Mouse (Mus musculus) left cerebral cortex, adult 11 months (tissue): Measurements from ENCODE around the gene Fyttd1.
"Not testable (repeated sequence)": the region's sequence is repeated elsewhere in the genome, so short reads cannot be mapped to it uniquely, and the experiment has no call there.

ENCODE experiments used
- DNase-seq: peaks from one replicate; pipeline ENCODE4 v3.0.0; 2022; ENCODE audit warnings: low spot score

The Fyttd1 gene

DNA sequence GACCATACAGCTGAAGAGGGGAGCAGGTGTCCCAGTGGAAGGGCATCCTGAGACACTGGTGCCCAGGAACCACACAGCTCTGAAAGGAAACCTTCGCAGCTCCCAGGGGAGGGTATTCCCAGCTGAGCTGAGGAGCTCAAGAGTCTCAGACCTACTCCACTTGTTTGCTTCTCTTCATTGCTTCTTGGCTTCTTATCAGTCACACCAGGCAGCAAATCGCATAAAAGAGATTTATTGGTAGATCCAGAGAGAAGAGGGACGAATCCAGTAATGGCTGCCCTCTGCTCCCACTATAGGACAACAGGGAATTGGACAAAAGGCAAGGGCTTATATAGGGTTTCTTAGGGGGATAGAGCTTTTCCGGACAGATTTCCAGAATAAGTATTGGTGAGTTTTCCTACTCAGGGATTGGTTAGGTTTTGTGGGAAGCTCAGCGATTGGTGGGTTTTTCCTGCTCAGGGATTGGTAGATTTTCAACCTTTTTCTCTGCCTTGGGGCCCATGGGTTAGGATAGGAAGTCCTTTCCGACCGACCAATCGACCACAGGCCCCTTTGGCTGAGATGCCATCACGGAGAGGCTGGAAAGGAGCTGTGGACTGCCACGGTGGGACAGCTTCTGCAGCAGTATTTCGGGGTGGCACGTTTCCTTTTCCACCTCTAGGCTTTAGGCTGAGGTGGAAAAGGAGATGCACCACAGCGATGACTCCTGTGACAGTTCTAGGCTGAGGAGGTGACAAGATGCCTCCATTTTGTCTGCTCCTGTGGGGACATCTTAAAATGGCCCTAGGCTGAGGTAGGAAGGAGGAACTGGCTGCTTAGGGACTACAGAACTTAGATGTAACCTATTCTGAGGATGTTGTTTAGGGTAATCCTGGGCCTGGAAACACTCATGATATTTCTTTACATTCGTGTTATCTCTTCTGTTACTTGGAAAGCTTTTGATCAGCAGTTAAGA is 1.9 kb downstream of the Fyttd1 start:
- DNase-seq, result no peak

DNA sequence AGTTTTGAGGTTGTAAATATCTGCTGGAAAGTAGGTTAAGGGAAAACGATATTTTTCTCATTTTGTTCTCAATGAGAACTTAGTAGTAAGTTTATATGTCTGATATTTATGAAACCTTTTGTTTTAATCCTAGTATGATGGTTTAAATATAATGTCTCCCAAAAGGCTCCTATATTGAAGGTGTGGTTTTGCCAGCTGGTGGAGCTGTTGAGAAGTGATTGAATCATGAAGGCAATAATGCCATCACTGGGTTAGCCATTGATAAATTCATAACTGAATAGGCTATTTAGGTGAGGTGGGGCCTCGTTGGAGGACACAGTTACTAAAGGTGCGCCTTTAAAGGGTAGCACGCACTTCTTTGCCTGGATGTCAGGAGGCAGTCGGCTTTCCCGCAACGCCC is 4.2 kb downstream of the Fyttd1 start:
- DNase-seq, result no peak

DNA sequence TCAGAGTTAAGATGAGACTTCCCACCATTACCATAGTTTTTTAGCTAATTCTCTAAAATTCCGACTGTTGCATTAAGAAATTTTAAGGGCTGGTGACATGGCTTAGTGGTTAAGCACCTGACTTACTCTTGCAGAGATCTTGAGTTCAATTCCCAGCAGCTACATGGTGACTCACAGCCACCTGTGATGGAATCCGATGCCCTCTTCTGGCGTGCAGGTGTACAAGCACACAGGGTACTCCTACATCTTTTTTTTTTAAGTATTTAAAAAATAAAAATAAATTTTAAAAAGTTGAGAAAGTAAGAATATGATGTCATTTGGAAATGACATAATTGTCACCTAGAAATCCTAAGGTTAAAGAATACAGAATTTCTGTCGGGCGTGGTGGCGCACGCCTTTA is 10.7 kb downstream of the Fyttd1 start:
- DNase-seq, result no peak

DNA sequence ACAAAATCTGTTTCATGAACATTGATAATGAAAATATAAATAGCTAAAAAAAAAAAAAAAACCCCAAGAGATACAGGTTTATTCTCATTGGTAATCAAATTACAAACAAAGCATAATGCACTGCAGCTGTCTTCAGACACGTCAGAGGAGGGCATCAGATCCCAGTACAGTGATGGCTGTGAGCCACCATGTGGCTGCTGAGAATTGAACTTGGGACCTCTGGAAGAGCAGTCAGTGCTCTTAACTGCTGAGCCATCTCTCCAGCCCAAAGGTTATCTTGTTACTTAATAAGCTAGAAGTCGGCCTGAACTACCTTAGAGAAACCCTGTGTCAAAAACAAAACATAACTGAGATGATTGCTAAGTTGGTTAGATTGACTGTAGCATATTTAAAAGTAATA is 12.6 kb downstream of the Fyttd1 start:
- no peak for DNase-seq

DNA sequence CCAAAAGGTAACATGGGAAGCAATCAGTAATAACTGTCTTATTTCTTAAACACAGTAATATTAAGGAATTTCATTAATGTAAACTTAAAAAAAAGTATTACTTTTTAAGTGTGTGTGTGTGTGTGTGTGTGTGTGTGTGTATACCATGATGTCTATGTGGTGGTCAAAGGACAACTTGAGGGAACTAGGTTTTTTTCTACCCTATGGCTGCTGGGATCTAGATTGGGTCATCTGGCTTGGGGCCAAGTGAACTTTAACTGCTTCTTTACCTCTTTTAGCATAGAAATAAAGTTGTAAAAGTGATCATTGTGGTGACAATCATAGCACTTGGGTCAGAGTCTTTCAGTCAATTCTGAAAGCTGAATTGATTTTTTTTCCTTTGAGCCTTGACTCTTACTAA is 18.8 kb downstream of the Fyttd1 start:
- DNase-seq, result no peak

DNA sequence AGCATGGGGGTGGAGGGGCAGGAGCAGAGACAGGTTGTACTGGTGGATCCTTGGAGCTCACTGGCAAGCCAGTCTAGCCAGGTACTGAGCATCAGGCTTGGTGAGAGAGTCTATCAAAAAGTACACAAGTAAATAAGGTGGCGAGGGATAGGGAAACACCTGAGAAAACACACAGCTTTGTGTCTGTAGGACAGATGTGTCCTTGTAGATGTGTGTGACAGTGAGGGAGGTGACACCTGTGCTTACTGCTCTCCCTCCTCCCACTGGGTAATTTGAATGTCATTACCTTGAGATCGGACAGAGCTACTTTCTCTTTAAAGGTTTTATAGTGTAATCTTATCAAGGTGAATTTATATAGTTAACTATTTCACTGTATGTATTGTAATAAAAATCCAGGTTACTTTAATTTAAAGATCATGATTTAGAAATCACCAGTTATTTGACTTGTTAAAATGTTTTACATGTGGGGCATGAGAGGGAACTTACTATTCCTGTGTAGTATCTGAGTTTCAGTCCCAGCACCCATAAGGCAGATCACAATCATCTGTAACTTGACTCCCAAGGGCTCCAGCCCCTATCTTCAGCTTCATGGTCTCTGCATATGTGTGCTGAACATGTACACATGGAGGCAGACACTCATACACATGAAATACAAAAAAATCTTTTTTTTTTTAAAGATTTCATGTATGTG is 24.2 kb downstream of the Fyttd1 start:
- DNase-seq, result no peak

DNA sequence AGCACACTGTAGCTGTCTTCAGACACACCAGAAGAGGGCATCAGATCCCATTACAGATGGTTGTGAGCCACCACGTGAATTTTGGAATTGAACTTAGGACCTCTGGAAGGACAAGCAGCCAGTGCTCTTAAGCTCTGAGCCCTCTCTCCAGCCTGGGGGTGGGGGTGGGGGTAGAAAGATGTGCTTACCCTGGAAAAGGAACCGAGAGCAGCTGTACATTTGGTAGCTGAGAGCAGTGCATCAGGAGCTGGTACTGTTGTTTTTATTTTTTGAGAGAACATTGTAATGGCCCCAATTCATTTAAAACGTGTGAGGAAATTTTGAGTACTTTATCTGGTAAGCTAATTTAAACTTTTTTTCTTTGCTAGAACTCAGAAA is 24.7 kb downstream of the Fyttd1 start:
- DNase-seq, result no peak

DNA sequence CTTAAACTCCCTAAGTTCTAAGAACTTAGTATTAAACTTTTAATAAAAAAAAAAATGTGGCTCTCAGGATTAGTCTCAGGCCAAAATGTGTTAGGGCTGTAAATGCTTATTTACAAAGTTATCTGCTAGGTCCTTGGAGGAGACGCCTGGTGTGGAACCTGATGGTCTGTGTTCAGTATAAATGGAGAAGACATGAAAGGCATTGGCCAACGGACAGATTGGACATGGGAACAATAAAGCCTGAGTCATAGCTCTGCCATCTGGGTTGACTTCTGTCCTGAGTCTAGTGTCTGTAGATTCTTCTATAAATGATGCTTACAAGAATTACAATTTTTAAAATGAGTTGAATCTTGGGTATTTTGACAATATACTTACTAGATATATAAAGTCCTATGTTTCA is 28.9 kb downstream of the Fyttd1 start:
- DNase-seq, result no peak

DNA sequence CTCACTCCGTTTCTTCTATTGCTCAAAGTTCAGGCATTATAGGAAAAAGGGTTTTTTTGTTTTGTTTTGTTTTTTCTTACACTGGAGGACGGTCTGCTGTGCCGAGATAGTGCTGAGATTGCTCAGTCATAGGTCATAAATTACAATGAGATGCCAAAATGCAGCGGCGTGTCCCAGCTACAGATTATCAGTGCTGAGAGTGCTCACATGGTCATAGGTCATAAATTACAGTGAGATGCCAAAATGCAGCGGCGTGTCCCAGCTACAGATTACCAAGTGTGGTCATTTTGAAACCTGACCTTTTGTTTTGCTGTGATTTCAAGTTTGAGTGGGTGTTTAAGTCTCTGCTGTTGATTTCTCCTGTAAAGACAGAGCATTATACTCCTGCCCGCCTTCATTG is 29.4 kb downstream of the Fyttd1 start:
- DNase-seq, result no peak

DNA sequence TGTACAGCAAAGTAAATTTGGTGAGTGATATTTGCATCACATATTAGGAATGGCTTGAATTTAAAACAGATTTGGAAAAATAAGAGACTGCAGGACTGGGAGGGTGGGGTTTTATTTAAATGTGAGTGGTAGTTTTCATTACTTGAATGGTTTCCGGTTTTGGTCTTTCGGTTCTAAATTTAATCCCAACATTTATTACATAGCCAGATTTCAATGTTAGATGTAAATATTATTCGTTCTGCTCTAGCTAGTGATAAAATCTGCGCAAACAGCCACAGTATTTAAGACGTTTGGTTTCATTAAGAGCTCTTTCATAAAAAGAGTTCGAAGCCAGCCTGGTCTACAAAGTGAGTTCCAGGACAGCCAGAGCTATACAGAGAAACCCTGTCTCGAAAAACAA is 35.9 kb downstream of the Fyttd1 start:
- no peak for DNase-seq

DNA sequence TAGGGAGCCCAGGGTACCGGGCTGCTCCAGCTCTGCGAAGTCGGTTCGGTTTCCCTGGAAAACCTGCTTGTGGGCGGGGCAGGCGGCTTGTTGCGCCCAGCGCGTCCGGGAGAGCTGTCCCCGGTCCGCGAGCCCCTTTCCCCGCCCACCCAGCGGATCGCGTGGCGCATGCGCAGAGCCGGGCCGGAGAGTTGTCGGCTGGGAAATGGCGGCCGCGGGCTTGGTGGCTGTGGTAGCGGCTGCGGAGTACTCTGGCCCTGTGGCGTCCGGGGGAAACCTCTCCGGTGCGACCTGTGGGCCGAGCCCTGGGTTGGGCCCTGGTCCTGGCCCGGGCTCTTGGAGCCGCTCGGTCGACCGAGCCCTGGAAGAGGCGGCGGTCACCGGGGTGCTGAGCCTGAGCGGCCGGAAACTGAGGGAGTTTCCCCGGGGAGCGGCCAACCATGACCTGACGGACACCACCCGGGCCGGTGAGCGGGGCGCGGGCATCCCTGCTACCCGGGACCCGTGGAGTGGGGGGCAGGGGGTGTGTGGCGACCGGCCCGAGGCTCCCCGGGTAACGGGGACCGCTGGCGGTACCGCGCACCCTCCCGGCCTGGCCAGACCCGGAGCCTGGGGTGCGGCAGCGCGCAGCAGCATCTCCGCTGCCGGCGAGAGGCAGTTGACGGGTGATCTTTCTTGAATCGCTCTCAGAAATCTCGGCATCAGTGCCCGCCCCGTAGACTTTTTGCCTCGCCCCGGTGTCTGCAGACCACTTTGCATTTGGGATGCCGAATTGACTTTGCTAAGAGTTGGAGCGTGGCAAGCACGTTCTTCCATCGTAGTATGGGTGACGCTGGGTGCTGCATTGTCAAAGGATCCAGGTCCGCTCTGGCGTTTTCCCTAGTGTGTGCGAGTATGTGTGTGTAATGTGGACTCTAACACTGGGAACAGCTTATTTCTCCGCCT is 36.9 kb downstream of the Fyttd1 start, which contains the start of gene Lrch3:
Gene Lrch3 (plus strand): TSS at position 164 of the 945 bp plus-strand sequence.
- DNase-seq, result peak; percentile 80

DNA sequence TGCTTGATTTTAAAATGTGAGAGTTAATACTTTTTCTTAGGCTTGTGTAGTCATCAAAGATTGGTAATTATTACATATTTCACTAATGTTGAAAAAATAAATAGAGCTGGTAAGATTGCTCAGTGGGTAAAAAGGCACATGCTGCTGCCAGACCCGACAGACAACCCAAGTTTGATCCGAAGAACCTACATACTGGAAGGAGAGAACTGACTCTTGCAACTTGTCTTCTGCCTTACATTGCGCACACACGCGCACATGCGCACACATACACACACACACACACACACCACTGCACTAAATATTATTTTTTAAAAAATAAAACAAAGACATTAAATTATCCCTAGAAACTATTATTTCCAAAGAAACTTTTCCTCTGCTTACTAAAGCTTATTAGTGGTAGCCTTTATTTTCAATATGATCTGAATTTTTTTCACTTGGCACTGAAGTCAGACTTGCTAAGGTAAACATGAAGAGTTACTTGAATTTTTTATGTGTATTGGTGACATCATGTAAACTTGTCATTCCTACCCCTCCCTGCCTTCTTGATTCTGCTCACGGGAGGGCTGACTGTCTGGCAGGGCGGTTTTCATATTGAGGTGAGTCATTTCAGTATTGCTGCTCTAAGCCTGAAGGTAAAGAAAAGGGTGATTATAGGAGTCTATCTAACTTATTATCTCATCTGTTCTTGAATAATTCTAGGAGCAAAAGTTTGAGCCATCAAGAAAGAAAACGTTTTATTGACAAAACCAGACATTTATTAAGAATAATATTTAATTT is 38.2 kb downstream of the Fyttd1 start:
- no peak for DNase-seq

DNA sequence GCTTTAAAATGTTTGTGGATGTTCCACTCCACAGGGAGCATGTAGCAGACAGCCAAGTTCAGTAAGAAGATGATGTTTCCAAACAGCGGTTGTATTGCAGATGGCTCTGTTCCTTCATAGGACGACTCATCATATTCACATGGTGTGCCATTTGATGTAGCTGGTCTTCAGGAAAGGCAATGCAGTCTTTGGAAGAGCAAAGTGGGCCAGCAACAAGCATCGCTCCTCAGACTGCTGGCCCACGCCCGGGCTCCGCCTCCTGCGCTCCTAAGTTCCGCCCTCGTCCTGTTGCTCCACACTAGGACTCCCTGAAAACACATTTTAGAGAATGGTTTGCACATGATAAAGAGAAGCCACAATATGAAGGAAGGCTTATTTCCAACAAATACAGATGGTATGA is 49.3 kb downstream of the Fyttd1 start:
- not testable (repeated sequence) for DNase-seq

DNA sequence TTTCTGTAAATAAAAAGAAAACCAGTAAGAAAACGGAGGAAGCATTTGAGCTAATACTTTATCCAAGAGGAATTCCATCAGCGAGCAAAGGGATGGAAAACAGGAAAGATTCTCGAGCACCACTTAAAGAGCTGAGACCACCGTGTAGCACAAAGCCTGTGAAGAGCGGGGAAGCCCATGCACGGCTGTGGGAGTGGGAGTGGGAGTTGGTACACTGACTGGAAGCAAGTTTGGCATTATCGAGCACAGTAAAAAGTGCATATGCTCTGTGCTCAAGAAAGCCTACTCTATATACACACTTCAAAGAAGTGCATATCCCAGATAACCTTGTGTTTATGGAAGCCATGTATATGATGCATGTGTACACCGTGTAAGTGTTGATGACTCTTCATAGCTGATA is 49.7 kb downstream of the Fyttd1 start:
- DNase-seq, result no peak

DNA sequence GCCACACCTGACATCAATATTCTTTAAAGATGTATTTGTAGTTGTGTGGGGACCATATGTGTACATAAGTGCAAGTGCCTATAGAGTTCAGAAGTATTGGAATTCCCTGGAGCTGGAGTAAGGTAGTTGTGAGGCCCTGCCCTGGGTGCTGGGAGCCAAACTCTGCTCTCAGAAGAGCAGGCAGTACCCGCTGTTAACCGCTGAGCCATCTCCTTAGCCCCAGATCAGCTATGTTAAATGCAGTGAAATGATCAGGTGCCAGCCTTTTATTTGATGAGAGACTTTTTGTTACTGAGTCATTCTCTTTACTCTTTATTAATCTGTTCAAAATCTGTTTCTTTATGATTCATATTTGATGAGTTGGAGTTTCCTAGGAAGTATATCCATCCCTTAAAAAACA is 52.6 kb downstream of the Fyttd1 start:
- DNase-seq, result no peak

DNA sequence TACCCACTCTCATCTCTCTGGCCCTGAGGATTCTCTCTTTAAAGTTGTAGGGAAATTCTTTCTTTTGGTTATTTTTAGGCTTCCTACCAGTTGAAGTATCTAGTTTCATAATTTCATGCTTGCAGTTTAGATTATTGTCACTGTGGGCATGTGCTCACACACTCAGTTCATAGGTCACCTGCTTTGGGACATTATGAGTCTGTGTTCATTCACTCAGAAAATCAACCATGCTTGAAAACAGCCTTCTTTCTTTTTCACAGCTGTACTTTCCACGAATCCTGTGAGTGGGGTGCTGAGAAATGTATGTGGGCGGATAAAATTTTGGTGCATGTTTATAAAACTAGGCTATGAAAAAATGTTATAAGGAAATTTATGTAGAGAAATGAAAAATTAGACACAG is 57.2 kb downstream of the Fyttd1 start:
- peak; percentile 39 for DNase-seq

DNA sequence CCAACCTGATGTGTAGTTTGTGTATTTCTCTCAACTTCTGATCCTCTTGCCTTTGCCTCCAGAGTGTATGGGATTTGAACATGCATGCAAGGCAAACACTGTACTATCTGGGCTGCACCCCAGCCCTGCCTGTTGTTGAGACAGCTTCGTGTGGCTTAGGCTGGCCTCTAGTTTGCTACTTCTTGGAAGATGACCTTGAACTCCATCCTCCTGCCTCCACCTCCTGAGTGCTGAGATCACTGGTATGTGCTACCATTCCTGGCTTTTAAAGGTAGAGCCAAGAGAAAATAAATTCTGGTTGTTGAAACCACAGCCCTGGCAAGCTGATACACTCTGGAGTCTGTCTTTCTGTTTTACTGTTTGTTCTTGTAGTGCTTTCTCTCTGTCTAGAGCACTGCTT is 57.8 kb downstream of the Fyttd1 start:
- no peak for DNase-seq

DNA sequence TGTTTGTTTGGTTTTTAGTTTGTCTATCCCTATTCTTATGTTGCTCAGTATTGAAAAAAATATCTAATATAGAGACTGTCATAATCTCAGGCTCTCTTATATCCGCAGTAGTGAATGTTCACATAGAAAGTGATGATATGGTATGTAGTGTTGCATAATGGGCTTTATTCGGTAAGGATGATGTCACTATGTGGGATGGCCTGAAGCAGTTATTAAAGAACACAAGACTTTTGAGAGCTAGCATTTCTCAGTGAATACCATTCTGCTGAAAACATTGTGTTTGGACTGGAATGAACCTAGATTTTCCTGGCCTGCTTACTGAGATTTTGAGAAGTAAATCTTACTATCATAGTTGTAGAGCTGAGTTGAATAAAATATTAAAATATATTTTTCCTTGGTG is 60.1 kb downstream of the Fyttd1 start:
- no peak for DNase-seq

DNA sequence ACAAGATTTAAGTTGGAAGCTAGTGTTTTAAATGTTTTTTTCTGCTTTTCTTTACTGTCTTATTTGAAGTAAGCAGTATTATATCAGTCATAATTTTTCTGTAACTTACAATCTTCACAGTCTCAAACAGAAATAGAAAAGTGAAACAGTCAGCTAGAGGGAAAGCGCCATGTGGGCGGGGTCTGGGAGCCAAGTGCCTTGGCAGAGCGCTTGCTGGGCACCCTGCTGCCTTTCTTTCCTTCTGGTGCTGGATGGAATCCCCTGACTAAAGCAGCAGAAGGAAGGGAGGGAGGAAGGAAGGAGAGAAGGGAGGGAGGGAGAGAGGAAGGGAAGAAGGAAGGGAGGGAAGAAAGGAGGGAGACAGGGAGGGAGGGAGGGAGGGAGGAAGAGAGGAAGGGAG is 62.0 kb downstream of the Fyttd1 start:
- DNase-seq, result peak; percentile 39

DNA sequence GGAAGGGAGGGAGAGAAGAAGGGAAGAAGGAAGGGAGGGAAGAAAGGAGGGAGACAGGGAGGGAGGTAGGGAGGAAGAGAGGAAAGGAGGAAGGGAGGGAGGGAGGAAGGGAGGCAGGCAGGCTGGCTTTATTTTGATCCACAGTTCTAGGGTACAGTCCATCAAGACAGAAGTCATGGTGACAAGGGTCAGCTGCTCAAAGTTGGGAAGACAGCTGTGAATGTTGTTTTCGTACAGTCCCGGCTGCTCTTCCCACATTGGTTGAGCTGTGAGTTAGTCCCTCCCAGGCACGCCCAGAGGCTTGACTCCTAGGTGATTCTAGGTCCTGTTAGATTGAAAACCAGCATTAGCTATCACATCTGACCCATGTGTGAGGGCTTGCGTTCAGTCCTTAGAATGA is 62.4 kb downstream of the Fyttd1 start:
- not testable (repeated sequence) for DNase-seq

DNA sequence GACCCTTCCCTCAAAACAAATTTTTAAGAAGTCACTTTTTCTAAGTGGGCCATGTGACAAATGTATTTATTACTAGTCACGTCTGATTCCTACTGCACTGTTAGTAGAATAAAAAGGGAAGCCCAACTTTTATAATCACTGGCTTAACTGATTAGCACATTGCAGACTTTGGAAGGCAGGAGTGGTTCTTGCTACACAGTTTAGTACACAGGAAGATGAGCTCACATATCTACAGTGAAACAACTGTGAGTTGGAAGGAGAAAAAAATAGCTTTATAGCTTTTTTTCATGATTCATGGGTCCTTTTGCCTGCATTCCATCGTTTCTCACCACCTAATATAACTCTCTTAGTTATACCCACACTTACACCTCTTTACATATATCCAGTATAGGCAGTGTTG is 63.9 kb downstream of the Fyttd1 start:
- DNase-seq, result not testable (repeated sequence)

DNA sequence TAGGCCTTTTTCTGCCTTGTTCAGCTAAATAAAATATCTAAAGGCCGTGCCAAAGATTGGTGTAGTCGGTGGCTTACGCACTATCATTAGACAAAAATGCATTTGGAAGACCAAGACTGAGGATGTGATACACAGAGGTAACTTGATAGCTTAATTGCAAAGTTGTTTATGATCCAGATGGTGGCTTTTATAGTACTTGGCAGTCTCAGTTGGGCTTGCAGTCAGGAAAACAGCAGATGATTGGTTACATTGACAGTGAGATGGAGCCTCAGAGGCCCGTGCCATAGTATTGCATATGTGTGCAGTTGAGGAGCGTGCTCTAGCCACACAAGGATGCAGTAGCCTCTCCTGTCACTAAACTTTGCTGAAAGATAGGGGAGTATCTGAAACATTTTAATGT is 65.4 kb downstream of the Fyttd1 start:
- DNase-seq, result no peak
